Mouse (Mus musculus): ENCODE results near the gene Thrsp. TPM values are rescaled to one million over a fixed set of nuclear protein-coding genes. Genes with fewer than 3 reads are reported as not detected.

Thrsp gene
- polyA plus RNA-seq, 1 experiment from 2014 or later, result 0.27 TPM

GRCm38 (mm10) chr7:97420958-97421651 lies 3.6 kb upstream of the Thrsp start:
- ATAC-seq (ENCODE audit: insufficient number of reproducible peaks, low FRiP score, low TSS enrichment, low read depth), result no peak
- Histone ChIP-seq H3K9ac (ENCODE audit: low read length) (no peak overlapping the region), H3K9me3 (ENCODE audit: control insufficient read depth, low read length) (no peaks in the 10 kb centered on the region), H3K4me1 (ENCODE audit: control insufficient read depth, insufficient read depth, low read length) (no peaks in the 10 kb centered on the region), H3K4me3 (ENCODE audit: low read depth, low read length) (no peak overlapping the region), H3K36me3 (ENCODE audit: control insufficient read depth, insufficient read depth, low read length) (no peaks in the 10 kb centered on the region), H3K27ac (replicated peaks; ENCODE audit: low read depth, low read length) (no peak overlapping the region), H3K4me2 (ENCODE audit: low read depth, severe bottlenecking) (no peak overlapping the region), H3K27me3 (ENCODE audit: control insufficient read depth, insufficient read depth, low read length) (no peaks in the 10 kb centered on the region)
- DNase-seq (ENCODE audit: low spot score), result no peak
- 88% methylated on average over 8 of the region's 8 CpGs for WGBS

- Histone ChIP-seq H3K4me1 (ENCODE audit: control insufficient read depth, insufficient read depth, low read length) (no peaks in the 10 kb centered on the region), H3K4me2 (ENCODE audit: low read depth, severe bottlenecking) (no peak overlapping the region), H3K27me3 (ENCODE audit: control insufficient read depth, insufficient read depth, low read length) (no peaks in the 10 kb centered on the region), H3K27ac (replicated peaks; ENCODE audit: low read depth, low read length) (no peak overlapping the region), H3K9ac (ENCODE audit: low read length) (no peak overlapping the region), H3K36me3 (ENCODE audit: control insufficient read depth, insufficient read depth, low read length) (no peaks in the 10 kb centered on the region), H3K4me3 (ENCODE audit: low read depth, low read length) (no peak overlapping the region), H3K9me3 (ENCODE audit: control insufficient read depth, low read length) (no peaks in the 10 kb centered on the region)
- WGBS, result 50% methylated on average over 1 of the region's 1 CpGs
- DNase-seq (ENCODE audit: low spot score), result no peak
- no peak for ATAC-seq (ENCODE audit: insufficient number of reproducible peaks, low FRiP score, low TSS enrichment, low read depth)
Observed at GRCm38 (mm10) chr7:97420406-97420805, 2.9 kb upstream of the Thrsp start.

GRCm38 (mm10) chr7:97419163-97419562 lies 1.6 kb upstream of the Thrsp start:
- Histone ChIP-seq H3K36me3 (ENCODE audit: control insufficient read depth, insufficient read depth, low read length) (no peaks in the 10 kb centered on the region), H3K4me1 (ENCODE audit: control insufficient read depth, insufficient read depth, low read length) (no peaks in the 10 kb centered on the region), H3K4me2 (ENCODE audit: low read depth, severe bottlenecking) (no peak overlapping the region), H3K9ac (ENCODE audit: low read length) (no peak overlapping the region), H3K27me3 (ENCODE audit: control insufficient read depth, insufficient read depth, low read length) (no peaks in the 10 kb centered on the region), H3K9me3 (ENCODE audit: control insufficient read depth, low read length) (no peaks in the 10 kb centered on the region), H3K27ac (replicated peaks; ENCODE audit: low read depth, low read length) (no peak overlapping the region), H3K4me3 (ENCODE audit: low read depth, low read length) (no peak overlapping the region)
- 87% methylated on average over 5 of the region's 5 CpGs for WGBS
- DNase-seq (ENCODE audit: low spot score) (no peak), ATAC-seq (ENCODE audit: insufficient number of reproducible peaks, low FRiP score, low TSS enrichment, low read depth) (no peak)

- ATAC-seq (ENCODE audit: insufficient number of reproducible peaks, low FRiP score, low TSS enrichment, low read depth) (no peak), DNase-seq (ENCODE audit: low spot score) (no peak)
- no peaks in the 10 kb centered on the region for H3K4me1 ChIP-seq (ENCODE audit: control insufficient read depth, insufficient read depth, low read length)
- H3K27ac ChIP-seq (replicated peaks; ENCODE audit: low read depth, low read length), result no peak overlapping the region
- no peak overlapping the region for H3K9ac ChIP-seq (ENCODE audit: low read length)
- no peaks in the 10 kb centered on the region for H3K9me3 ChIP-seq (ENCODE audit: control insufficient read depth, low read length)
- H3K4me3 ChIP-seq (ENCODE audit: low read depth, low read length), result no peak overlapping the region
- H3K4me2 ChIP-seq (ENCODE audit: low read depth, severe bottlenecking), result no peak overlapping the region
- H3K27me3 ChIP-seq (ENCODE audit: control insufficient read depth, insufficient read depth, low read length), result no peaks in the 10 kb centered on the region
- H3K36me3 ChIP-seq (ENCODE audit: control insufficient read depth, insufficient read depth, low read length), result no peaks in the 10 kb centered on the region
- 85% methylated on average over 5 of the region's 5 CpGs for WGBS
Observed at GRCm38 (mm10) chr7:97418717-97419116, 1.2 kb upstream of the Thrsp start.

GRCm38 (mm10) chr7:97416473-97416872 lies 1.1 kb downstream of the Thrsp start:
- H3K9me3 ChIP-seq (ENCODE audit: control insufficient read depth, low read length), result no peaks in the 10 kb centered on the region
- WGBS, result 90% methylated on average over 4 of the region's 4 CpGs
- DNase-seq (ENCODE audit: low spot score), result no peak

GRCm38 (mm10) chr7:97414915-97415687 lies 2.4 kb downstream of the Thrsp start:
- Histone ChIP-seq H3K27me3 (ENCODE audit: control insufficient read depth, insufficient read depth, low read length) (no peaks in the 10 kb centered on the region), H3K4me2 (ENCODE audit: low read depth, severe bottlenecking) (no peak overlapping the region), H3K4me1 (ENCODE audit: control insufficient read depth, insufficient read depth, low read length) (no peaks in the 10 kb centered on the region), H3K4me3 (ENCODE audit: low read depth, low read length) (no peak overlapping the region), H3K36me3 (ENCODE audit: control insufficient read depth, insufficient read depth, low read length) (peaks cover 1% of the 10 kb centered on the region; the same call in 1 of the 2 replicates), H3K9me3 (ENCODE audit: control insufficient read depth, low read length) (no peaks in the 10 kb centered on the region), H3K27ac (replicated peaks; ENCODE audit: low read depth, low read length) (no peak overlapping the region), H3K9ac (ENCODE audit: low read length) (no peak overlapping the region)
- DNase-seq (ENCODE audit: low spot score) (no peak), ATAC-seq (ENCODE audit: insufficient number of reproducible peaks, low FRiP score, low TSS enrichment, low read depth) (peak; percentile 46; the same call in 1 of the 2 replicates)
- 48% methylated on average over 9 of the region's 9 CpGs for WGBS

More at GRCm38 (mm10) chr7:97416473-97416872, 1.1 kb downstream of the Thrsp start:
- Histone ChIP-seq H3K27ac (replicated peaks; ENCODE audit: low read depth, low read length) (no peak overlapping the region), H3K9ac (ENCODE audit: low read length) (no peak overlapping the region), H3K4me2 (ENCODE audit: low read depth, severe bottlenecking) (no peak overlapping the region), H3K27me3 (ENCODE audit: control insufficient read depth, insufficient read depth, low read length) (no peaks in the 10 kb centered on the region), H3K36me3 (ENCODE audit: control insufficient read depth, insufficient read depth, low read length) (no peaks in the 10 kb centered on the region), H3K4me3 (ENCODE audit: low read depth, low read length) (no peak overlapping the region), H3K4me1 (ENCODE audit: control insufficient read depth, insufficient read depth, low read length) (no peaks in the 10 kb centered on the region)
- no peak for ATAC-seq (ENCODE audit: insufficient number of reproducible peaks, low FRiP score, low TSS enrichment, low read depth)

- H3K4me2 ChIP-seq (ENCODE audit: low read depth, severe bottlenecking), result no peak overlapping the region
- 86% methylated on average over 1 of the region's 1 CpGs for WGBS
- peaks cover 5% of the 10 kb centered on the region; the same call in 1 of the 2 replicates for H3K36me3 ChIP-seq (ENCODE audit: control insufficient read depth, insufficient read depth, low read length)
- no peak for ATAC-seq (ENCODE audit: insufficient number of reproducible peaks, low FRiP score, low TSS enrichment, low read depth)
- H3K4me1 ChIP-seq (ENCODE audit: control insufficient read depth, insufficient read depth, low read length), result no peaks in the 10 kb centered on the region
- H3K9ac ChIP-seq (ENCODE audit: low read length), result no peak overlapping the region
- H3K27me3 ChIP-seq (ENCODE audit: control insufficient read depth, insufficient read depth, low read length), result no peaks in the 10 kb centered on the region
- DNase-seq (ENCODE audit: low spot score), result no peak
- H3K9me3 ChIP-seq (ENCODE audit: control insufficient read depth, low read length), result no peaks in the 10 kb centered on the region
- no peak overlapping the region for H3K27ac ChIP-seq (replicated peaks; ENCODE audit: low read depth, low read length)
- no peak overlapping the region for H3K4me3 ChIP-seq (ENCODE audit: low read depth, low read length)
Observed at GRCm38 (mm10) chr7:97414426-97414825, 3.1 kb downstream of the Thrsp start.

GRCm38 (mm10) chr7:97413981-97414380 lies 3.5 kb downstream of the Thrsp start:
- Histone ChIP-seq H3K27ac (replicated peaks; ENCODE audit: low read depth, low read length) (no peak overlapping the region), H3K9ac (ENCODE audit: low read length) (no peak overlapping the region), H3K9me3 (ENCODE audit: control insufficient read depth, low read length) (no peaks in the 10 kb centered on the region), H3K36me3 (ENCODE audit: control insufficient read depth, insufficient read depth, low read length) (peaks cover 10% of the 10 kb centered on the region; the same call in 1 of the 2 replicates), H3K4me3 (ENCODE audit: low read depth, low read length) (no peak overlapping the region), H3K4me2 (ENCODE audit: low read depth, severe bottlenecking) (no peak overlapping the region), H3K4me1 (ENCODE audit: control insufficient read depth, insufficient read depth, low read length) (no peaks in the 10 kb centered on the region), H3K27me3 (ENCODE audit: control insufficient read depth, insufficient read depth, low read length) (no peaks in the 10 kb centered on the region)
- 92% methylated on average over 1 of the region's 1 CpGs for WGBS
- ATAC-seq (ENCODE audit: insufficient number of reproducible peaks, low FRiP score, low TSS enrichment, low read depth) (no peak), DNase-seq (ENCODE audit: low spot score) (no peak)

Data from limb, embryonic 11.5 days (tissue).